Mouse (Mus musculus) G1E (cell line): Measurements from ENCODE around the gene Gm20390.

ENCODE experiments used
- CTCF ChIP-seq: IDR thresholded peaks from 2 replicates; pipeline ENCODE4 v1.5.1; 2012; ENCODE audit warnings: low read depth, low read length, inconsistent platforms, mixed read lengths
- GATA2 ChIP-seq: IDR thresholded peaks from 2 replicates; pipeline ENCODE4 v1.6.1; 2012; ENCODE audit warnings: low read depth, low read length, inconsistent platforms, borderline replicate concordance

DNA sequence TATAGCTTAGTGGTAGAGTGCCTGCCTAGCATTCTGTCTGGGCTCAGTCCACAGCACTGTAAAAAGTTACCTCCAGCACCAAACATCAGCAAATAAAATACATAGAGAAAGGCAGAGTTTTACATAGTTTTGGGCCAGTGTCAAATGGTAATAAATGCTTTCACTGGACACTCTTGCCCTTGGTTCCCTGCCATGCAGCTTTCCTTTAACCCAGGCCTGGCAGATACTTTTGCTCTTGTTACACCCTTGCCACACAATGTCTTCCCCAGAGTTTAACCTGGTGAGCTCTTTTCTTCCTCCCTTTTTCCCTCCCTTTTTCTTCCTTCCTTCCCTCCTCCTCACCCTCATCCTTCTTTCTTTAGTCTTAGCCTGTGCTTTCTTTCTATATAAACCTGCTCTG is 31.2 kb upstream of the Gm20390 start:
- TF ChIP-seq CTCF = no peak
- no peak for TF ChIP-seq GATA2
